Mouse (Mus musculus) kidney, postnatal 10 days (tissue): Measurements from ENCODE around the gene Cpa2.

ENCODE experiments used
- DNase-seq: peaks from one replicate; pipeline ENCODE4 v3.0.0; 2021; ENCODE audit warnings: mixed read lengths

Gene Cpa2

DNA sequence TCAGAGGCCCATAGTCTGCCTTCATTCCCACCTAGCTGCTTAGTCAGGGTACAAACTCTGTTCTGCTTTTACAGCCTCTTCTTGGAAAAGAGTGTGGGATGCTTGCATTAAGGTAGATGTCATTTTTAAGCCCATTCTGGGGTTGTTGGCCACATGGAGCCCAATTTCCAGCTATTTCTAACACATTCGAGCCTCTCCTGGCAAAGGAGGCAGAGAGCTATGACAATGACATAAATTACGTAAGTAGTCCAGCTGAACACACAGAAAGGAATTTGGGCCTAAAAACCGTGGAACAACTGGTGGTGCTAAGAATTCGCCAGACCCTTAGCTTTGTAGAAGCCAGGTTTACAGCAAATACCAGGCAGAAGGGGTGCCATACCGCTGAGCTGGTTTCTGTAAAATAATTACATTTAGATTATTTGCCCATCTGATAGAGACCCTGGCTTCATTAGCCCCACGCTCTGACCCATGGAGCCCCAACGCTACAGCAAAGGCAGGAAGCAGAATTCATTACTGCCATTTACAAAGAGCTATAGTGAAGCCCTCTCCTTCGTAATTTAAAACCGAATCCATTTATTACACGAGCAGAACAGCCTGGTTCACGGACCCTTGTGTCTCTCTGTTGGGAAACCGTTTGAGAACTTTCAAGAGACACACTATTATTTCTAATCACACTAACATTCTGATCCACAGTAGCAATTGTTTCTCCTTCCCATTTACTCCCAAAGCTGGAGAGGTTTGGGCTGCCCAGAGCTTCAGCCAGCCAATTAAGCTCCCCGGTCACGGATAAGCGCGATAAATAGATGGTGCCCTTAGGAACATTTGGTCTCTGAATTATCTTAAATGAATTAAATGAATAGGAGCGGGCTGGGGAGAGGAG, 38.8 kb downstream of the Cpa2 start:
- no peak for DNase-seq

DNA sequence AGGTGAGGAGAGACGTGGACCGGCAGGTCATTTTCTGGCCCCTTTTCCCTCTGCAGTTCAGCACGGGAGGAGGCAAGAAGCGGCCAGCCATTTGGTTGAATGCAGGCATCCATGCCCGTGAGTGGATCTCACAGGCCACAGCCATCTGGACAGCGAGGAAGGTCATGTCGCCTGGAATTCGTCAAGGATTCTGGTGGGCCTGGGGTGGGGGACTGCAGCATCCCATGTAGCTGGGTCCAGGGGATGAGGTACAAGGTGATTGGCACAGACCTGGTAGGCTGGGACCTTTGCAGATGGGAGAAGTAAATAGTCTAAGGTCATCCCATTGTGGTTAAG, 39.4 kb downstream of the Cpa2 start:
- no peak for DNase-seq

DNA sequence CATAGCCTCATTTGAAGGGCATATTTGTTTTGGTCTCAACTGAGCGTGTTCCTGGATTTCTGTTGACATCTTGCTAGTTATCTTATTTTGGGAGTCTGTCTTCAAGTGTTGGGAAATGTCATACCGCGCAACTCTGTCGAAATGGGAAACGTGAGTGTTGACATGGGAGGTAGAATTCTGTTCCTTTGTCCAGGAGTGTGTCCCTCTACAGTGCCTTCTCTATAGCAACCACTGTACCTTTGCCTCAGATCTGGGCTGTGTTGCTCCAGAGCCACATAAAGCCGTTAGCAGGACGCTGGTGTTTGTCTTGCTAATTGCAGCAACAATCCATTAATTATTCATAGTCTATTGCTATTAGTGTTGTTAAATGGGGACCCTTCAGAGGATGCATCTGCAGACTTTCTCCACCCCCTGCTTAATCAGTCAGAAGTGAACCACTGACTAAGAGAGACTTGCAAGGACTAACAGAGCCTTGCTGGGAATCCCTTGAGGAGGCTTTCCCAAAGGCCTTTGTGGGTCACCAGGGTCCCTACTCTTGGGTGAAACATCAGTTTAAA, 45.6 kb downstream of the Cpa2 start:
- DNase-seq = no peak

DNA sequence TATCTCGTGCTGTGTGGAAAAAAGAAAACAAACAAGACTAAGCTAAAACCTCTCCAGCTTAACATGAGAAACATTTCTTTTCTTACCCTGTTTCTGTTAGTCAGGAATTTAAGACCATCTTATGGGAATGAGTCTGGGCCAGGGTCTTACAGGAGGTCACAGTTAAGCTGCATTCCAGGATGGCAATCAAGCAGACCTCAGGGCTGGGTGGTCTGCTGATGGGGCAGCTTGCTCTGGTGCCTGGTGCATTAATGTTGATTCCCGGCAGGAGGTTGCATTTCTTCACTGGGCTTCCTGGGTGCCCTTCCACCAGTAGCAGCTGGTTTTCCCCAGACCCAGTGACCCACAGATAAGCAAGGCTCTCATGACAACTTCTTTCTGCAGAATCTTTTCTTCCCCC, 48.4 kb downstream of the Cpa2 start:
- DNase-seq = no peak

DNA sequence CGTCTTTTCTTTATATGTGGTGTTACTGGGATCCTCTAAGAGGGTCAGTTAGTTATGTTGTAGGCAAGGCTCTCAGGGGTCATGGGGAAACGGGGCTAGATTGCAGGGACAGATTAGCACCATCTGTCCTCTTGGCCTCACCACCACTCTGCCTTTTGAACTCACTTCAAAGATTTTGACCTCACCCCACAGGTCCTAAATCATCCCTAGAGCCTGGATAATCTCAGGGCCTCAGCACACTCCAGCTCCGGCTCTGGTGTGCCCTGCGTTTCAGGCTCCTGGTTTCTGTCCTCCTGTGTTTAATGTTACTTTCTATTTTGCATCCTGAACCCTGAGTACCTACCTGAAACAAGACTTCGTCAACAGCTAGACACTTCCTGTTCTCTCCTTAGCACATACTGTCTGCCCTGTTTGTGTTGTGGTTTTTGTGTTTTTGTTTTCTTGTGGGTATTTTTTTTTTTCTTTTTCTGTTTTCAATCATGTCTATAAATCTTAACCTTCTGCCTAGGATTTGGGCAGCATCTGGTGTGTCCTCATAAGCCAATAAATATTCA, 50.5 kb downstream of the Cpa2 start:
- no peak for DNase-seq

DNA sequence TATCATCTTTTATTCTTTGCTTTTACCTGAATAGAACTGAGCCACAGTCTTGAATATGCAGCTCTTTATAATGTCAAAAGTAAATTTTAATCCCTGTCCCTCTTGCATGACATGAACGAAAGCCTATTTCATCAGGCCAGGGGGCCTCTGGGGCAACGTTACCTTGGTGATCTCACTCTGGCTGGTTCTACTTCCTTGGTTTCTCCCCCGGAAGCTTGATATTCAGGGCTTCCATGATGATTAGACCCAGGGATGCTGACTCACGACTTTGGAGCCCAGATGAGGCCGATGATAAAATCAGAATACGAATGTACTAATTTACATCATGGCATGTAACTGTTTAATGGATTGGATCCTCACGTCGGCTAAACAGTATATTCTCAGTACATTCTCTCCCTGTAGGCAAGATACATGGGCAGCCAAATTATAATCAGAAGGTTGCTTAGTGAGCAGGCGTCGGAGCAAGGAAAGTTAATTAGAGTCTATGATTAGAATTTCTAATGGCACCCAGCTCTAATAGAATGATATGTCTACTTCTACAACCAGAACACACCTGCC, 51.1 kb downstream of the Cpa2 start:
- DNase-seq = no peak

DNA sequence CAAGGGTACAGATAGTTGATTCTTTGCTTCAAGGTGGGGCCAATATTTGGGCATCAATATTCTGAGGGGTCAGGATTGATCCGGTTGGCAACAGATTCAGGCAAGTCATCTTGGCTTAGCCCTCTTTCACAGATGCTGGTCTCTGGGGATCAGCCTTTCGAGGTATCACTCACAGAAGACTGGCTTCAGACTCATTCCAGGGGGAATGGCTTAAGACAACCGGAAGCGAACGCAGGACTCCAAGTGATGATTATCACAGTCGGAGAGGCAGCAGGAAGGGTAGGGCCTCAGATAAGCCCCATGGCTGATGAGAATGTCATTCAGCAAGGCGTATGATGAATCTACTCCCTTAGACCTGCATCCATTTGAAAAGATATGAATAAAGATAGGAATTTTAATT, 53.0 kb downstream of the Cpa2 start:
- DNase-seq = no peak

DNA sequence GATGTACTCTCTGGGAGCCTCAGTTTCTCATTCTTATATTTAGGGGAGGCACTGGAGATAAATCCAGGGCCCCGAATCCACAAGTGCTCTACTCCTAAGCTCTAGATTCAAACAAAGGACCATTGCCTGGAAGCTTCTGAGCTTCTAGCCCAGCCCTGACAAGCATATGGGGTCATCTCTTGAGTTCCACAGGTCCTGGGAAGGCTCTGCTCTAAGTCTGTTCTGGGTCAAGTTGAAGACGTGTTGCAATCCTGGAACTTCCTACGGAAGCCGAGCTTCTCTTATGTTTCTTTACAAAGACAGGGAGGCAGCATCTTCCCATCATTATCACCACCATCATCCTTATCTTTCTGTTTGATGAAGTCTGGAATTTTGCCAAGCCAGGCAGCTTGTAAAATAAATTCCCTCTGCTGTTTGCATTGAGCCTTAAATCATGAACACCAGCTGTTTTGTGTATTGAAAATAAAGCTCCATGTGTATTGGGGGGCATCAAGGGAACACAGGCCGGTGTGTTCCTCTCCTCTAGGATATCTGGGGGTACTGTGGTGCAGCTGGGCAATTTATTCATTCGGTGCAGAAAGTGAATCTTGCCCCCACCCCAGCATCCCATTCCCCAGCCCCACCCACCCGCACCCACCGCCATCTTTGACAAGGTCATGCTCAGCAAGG, 55.0 kb downstream of the Cpa2 start:
- no peak for DNase-seq

DNA sequence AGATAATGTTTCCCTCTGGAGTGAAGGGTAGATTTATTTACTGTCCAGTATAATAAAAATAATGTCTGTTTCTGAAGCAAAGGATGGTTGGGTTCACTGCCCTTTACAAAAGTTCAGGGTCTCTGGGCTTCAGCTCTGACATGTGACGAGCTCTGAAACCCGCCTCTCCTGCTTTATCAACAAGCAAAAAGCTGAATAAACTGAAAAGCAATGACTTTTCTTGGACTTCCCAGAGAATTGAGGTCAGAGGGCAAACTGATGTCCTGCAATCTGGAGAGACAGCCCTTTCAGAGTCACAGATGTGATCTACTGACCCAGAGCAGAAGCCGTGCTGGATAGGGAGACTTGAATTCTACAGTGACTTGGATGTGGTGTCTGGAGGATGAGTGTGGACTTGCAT, 58.7 kb downstream of the Cpa2 start:
- DNase-seq = peak; percentile 39

DNA sequence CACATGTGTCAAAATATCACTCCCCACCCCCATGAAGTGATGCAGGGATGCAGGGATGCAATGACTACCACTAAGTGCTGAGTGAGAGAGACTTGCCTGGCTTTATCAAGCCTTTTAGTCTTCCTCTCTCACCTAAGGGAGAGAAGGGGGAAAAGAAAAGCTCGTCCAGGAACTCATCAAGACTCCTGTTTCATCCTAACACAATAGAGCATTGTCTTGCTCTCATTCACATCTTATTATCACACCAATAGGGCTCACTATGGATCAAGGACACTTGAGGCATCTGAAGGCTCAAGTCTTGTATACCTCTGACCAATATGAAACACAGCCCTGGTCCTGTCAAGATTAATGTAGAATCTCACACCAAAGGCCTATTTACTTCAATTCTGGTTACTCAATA, 59.6 kb downstream of the Cpa2 start:
- DNase-seq = no peak

DNA sequence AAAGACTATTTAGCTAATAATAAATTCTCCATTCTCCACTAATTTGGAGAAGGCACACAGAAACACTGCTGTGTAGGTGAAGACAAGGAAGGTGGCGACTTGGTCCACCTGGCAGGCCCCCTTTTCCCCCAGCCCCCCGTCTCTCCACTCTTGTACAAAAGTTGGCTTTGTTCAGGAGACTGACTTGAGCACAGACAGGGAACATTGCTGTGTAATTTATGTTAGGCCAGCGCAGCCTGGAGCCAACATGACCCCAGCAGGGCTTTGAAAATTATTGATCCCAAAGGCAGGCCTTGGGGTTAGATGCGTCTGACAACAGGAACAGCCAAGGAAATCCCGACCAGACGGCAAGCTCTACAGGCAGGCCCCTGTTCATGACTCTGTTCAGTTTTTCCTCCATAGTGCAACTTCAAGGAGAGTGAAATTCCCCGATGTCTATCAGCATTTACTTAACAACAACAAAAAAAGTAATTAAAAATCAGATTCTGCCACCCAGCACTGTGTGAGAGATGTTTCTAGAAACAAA, 63.0 kb downstream of the Cpa2 start:
- no peak for DNase-seq

DNA sequence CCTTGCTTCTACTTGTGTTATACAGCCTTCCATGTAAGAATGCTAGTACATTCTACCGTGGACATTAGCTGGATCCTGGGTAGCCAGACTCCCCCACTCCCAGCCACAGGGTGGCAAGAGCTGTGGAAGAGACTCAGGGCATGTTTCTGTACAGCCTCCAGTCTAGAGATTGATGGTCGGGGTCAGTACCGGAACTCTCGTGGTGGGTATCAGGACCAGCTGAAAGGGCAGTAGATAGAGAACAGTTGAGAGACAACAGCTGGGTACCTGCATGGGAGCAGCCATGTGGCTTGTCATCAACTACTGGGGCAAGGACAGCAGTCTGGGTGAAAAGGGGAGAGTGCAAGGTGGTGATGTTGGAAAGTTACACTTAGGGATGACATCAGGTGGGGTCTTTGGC, 63.7 kb downstream of the Cpa2 start:
- no peak for DNase-seq

DNA sequence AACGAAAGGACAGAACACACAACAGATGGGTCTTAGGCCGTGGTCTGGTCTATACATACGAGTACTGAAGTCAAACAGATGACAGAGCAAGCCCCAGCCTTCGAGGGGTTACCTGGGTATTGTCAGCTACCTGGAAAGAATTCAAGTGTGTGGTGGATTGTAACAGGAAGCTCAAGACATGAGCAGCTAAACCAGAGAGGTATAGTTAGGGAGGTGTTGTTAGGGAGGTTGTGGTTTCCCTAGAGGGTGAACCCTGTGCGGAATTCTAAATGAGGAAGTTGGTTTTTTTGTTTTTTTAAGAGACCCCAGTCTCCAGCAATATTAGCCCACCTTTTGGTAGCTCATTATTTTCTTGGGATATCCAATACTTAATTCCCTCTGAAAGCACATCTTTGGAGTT, 64.3 kb downstream of the Cpa2 start:
- DNase-seq = no peak

DNA sequence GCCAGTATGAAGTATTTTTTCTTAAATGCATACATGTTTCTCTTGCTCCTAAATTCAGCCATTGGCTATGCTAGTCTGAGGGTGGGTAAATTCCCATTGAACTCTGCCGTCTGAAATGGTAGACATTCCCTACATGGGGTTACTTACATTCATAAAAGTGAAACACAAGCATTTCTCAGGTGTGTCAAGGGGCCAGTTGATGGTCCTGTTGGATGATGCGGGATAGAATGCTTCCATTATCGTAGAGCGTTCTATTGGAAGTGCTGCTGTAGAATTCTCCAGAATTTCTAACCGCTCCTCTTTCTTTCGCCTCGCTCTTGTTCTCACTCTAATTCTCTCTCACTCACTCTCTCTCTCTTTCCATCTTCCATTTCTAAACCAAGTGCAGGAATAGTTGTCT, 69.3 kb downstream of the Cpa2 start, which contains the start of gene Cpa5:
Gene Cpa5 (plus strand): TSS at position 301 of the 400 bp plus-strand sequence.
- DNase-seq = no peak

DNA sequence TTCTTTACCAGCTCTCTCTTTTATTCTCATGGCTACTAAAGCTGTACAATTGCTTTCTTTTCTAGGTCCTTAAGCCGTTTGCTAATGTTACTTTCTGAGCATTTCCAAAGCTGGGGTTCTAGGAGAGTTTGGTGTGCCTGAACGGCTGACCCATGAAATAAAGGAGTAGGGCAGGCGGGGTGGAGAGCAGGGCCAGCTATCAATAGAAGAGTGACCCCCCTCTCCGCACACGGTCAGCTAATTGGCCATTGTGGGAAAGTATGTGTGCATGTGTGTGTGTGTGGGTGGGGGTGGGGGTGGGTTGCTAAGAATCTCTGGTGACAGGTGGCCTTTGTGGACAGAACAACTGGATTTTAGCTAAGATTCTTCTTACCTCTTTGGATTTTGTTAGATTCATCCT, 69.8 kb downstream of the Cpa2 start:
- no peak for DNase-seq
